In the genomic region with DNA sequence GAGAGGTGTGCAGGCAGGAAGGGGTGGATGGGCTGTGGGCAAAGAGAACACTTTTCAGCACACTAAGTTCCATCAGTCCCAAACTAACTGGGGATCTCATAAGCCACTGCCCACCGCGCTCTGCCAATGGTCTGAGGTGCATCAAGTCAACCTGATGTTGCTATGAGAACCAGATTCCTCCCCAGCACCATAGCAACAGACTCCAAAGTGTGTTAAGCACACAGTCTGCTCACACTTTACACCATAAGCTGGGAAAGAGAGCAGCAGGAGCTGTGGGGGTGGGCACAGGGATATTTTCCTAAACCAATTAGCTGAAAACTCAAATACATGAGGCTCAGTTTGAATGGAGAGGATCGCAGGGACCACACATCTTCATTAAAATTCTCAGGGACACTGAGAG, we compare ENCODE assay signal across 17 mouse cellular contexts.
DNase-seq lines count a peak whose midpoint lies in the region; ATAC-seq and TF ChIP-seq lines count a peak whose summit lies in the region.
"Had no signal": no experiment of that assay in that cellular context is flagged by ENCODE, and none has a peak within 500 bp of the region (broad histone marks: within the 10 kb centered on the region; RNA-seq: fewer than 3 reads in every experiment).

No protein-coding gene starts in this region.

- H3K4me2 ChIP-seq in forebrain, embryonic 13.5 days: no peak overlapping the region
- no peak overlapping the region for H3K4me2 ChIP-seq in forebrain, embryonic 12.5 days
- H3K4me2 ChIP-seq in intestine, postnatal 0 days (replicated peaks; ENCODE audit: low read depth): no peak overlapping the region
- H3K4me2 ChIP-seq: embryonic facial prominence, embryonic 13.5 days; midbrain, embryonic 13.5 days had no signal

- H3K27ac ChIP-seq in forebrain, embryonic 13.5 days: no peak overlapping the region
- no peak overlapping the region for H3K27ac ChIP-seq in forebrain, embryonic 12.5 days
- H3K27ac ChIP-seq in intestine, postnatal 0 days (ENCODE audit: low read depth, low read length): no peak overlapping the region
- H3K27ac ChIP-seq: embryonic facial prominence, embryonic 13.5 days; heart, adult 2 months; hindbrain, postnatal 0 days; liver, embryonic 14.5 days; midbrain, embryonic 13.5 days had no signal

- no peaks in the 10 kb centered on the region for H3K36me3 ChIP-seq in forebrain, embryonic 13.5 days (ENCODE audit: poor library complexity, severe bottlenecking)
- no peaks in the 10 kb centered on the region for H3K36me3 ChIP-seq in forebrain, embryonic 12.5 days (replicated peaks)
- no peaks in the 10 kb centered on the region for H3K36me3 ChIP-seq in intestine, postnatal 0 days (ENCODE audit: control insufficient read depth, insufficient read depth)
- H3K36me3 ChIP-seq: embryonic facial prominence, embryonic 13.5 days; midbrain, embryonic 13.5 days had no signal

- H3K27me3 ChIP-seq in forebrain, embryonic 13.5 days: no peaks in the 10 kb centered on the region
- no peaks in the 10 kb centered on the region for H3K27me3 ChIP-seq in forebrain, embryonic 12.5 days
- H3K27me3 ChIP-seq in intestine, postnatal 0 days (replicated peaks; ENCODE audit: control insufficient read depth, insufficient read depth, low read length): no peaks in the 10 kb centered on the region
- H3K27me3 ChIP-seq: embryonic facial prominence, embryonic 13.5 days; midbrain, embryonic 13.5 days; Patski had no signal

- no peak overlapping the region for H3K4me3 ChIP-seq in forebrain, embryonic 13.5 days
- H3K4me3 ChIP-seq in forebrain, embryonic 12.5 days (replicated peaks): no peak overlapping the region
- no peak overlapping the region for H3K4me3 ChIP-seq in intestine, postnatal 0 days (ENCODE audit: low read depth, low read length)
- H3K4me3 ChIP-seq: embryonic facial prominence, embryonic 13.5 days; heart, adult 2 months; midbrain, embryonic 13.5 days had no signal

- ATAC-seq in forebrain, embryonic 13.5 days: peak; percentile 50; the same call in 1 of the 2 replicates
- no peak for ATAC-seq in forebrain, embryonic 12.5 days (ENCODE audit: low FRiP score)
- no peak for ATAC-seq in erythroblast, adult 5-6 weeks (replicated peaks; ENCODE audit: low FRiP score, poor library complexity, severe bottlenecking)
- ATAC-seq in intestine, postnatal 0 days: no peak
- ATAC-seq: hindbrain, postnatal 0 days; midbrain, embryonic 13.5 days; Patski had no signal

- DNase-seq in frontal cortex, postnatal 36 days (ENCODE audit: low spot score in 2 of 2): peak; percentile 54 to 84
- DNase-seq in layer of hippocampus, postnatal 36 days: peak; percentile 73 to 80
- DNase-seq in right cerebral cortex, postnatal 14 days: peak; percentile 48
- no peak for DNase-seq in kidney, adult 9 months
- DNase-seq: adrenal gland, adult 8-10 months; cerebellum, postnatal 25 days; heart, adult 2 months; lung, postnatal 14 days had no signal

- H3K9me3 ChIP-seq in forebrain, embryonic 13.5 days (replicated peaks): no peaks in the 10 kb centered on the region
- no peaks in the 10 kb centered on the region for H3K9me3 ChIP-seq in forebrain, embryonic 12.5 days
- no peaks in the 10 kb centered on the region for H3K9me3 ChIP-seq in intestine, postnatal 0 days (ENCODE audit: control insufficient read depth)
- H3K9me3 ChIP-seq: embryonic facial prominence, embryonic 13.5 days; midbrain, embryonic 13.5 days had no signal

- WGBS in forebrain, embryonic 13.5 days: 77% methylated on average over 3 of the region's 3 CpGs
- WGBS in forebrain, embryonic 12.5 days: 78% methylated on average over 3 of the region's 3 CpGs
- WGBS in intestine, postnatal 0 days: 93% methylated on average over 3 of the region's 3 CpGs

- TF ChIP-seq CTCF in intestine, postnatal 0 days (IDR thresholded peaks at IDR 0.05; ENCODE audit: low read depth): no peak

- no peak overlapping the region for H3K9ac ChIP-seq in forebrain, embryonic 13.5 days
- H3K9ac ChIP-seq in forebrain, embryonic 12.5 days: no peak overlapping the region
- H3K9ac ChIP-seq in intestine, postnatal 0 days (ENCODE audit: low read depth, low read length): no peak overlapping the region
- H3K9ac ChIP-seq: embryonic facial prominence, embryonic 13.5 days; liver, embryonic 14.5 days; midbrain, embryonic 13.5 days had no signal

- H3K4me1 ChIP-seq in forebrain, embryonic 13.5 days: peaks cover 18% of the 10 kb centered on the region
- peaks cover 10% of the 10 kb centered on the region for H3K4me1 ChIP-seq in forebrain, embryonic 12.5 days
- H3K4me1 ChIP-seq in intestine, postnatal 0 days (replicated peaks; ENCODE audit: control insufficient read depth, insufficient read depth, low read length): no peaks in the 10 kb centered on the region
